Mouse (Mus musculus) midbrain, embryonic 11.5 days (tissue): Measurements from ENCODE around the gene Cxcl10. TPM values are rescaled to one million over a fixed set of nuclear protein-coding genes. Genes with fewer than 3 reads are reported as not detected.

Source experiments
- ATAC-seq: fragments of 200-750 bp; cut with Nextera tagmentation; 2 replicates; pipeline ENCODE4 v1.8.0; 2017; ENCODE audit warnings: moderate TSS enrichment, moderate library complexity; ENCODE audit not compliant: low FRiP score
- DNase-seq: peaks from one replicate; pipeline ENCODE4 v3.0.0; 2015; ENCODE audit warnings: low spot score; ENCODE audit errors: missing footprints
- H3K27ac ChIP-seq: fragments of 300-500 bp; sonication (generic); 2 replicates; pipeline ENCODE4 v1.5.1; 2014; ENCODE audit warnings: low read depth, low read length
- H3K27me3 ChIP-seq: fragments of 300-500 bp; sonication (generic); 2 replicates; pipeline ENCODE4 v1.6.1; 2014; ENCODE audit warnings: mild to moderate bottlenecking, low read length, moderate library complexity, mixed read lengths; ENCODE audit not compliant: control insufficient read depth, insufficient read depth
- H3K36me3 ChIP-seq: fragments of 300-500 bp; sonication (generic); 2 replicates; pipeline ENCODE4 v1.6.1; 2014; ENCODE audit warnings: mild to moderate bottlenecking, low read length, moderate library complexity, mixed read lengths; ENCODE audit not compliant: control insufficient read depth, insufficient read depth
- H3K4me1 ChIP-seq: fragments of 300-500 bp; sonication (generic); 2 replicates; pipeline ENCODE4 v1.6.1; 2014; ENCODE audit warnings: low read length; ENCODE audit not compliant: control insufficient read depth, insufficient read depth
- H3K4me2 ChIP-seq: fragments of 300-500 bp; sonication (generic); 2 replicates; pipeline ENCODE4 v1.6.1; 2014; ENCODE audit warnings: mild to moderate bottlenecking, moderate library complexity
- H3K4me3 ChIP-seq: fragments of 300-500 bp; sonication (generic); 2 replicates; pipeline ENCODE4 v1.5.1; 2014; ENCODE audit warnings: low read depth, low read length
- H3K9ac ChIP-seq: fragments of 300-500 bp; sonication (generic); 2 replicates; pipeline ENCODE4 v1.6.1; 2014; ENCODE audit warnings: low read length
- H3K9me3 ChIP-seq: fragments of 300-500 bp; sonication (generic); 2 replicates; pipeline ENCODE4 v1.6.1; 2016; ENCODE audit warnings: low read length; ENCODE audit not compliant: control insufficient read depth
- WGBS: fragments of 180-500 bp; shearing (Covaris S2); extraction: QIAGEN DNeasy Blood & Tissue Kit; methylation state at CpG from one replicate; pipeline ENCODE4 v1.1.7; 2014; 5-methylcytosine and 5-hydroxymethylcytosine counted together
- polyA plus RNA-seq: library from polyadenylated mRNA; unstranded; fragments of >200 nt; fragmentation: Nextera tagmentation; extraction: Ambion mirVana; gene quantifications from 2 replicates; pipeline ENCODE4 v1.2.1, GENCODE M21; 2014

Gene Cxcl10
- polyA plus RNA-seq = 0.33 and 0.54 TPM in 2 replicates

DNA sequence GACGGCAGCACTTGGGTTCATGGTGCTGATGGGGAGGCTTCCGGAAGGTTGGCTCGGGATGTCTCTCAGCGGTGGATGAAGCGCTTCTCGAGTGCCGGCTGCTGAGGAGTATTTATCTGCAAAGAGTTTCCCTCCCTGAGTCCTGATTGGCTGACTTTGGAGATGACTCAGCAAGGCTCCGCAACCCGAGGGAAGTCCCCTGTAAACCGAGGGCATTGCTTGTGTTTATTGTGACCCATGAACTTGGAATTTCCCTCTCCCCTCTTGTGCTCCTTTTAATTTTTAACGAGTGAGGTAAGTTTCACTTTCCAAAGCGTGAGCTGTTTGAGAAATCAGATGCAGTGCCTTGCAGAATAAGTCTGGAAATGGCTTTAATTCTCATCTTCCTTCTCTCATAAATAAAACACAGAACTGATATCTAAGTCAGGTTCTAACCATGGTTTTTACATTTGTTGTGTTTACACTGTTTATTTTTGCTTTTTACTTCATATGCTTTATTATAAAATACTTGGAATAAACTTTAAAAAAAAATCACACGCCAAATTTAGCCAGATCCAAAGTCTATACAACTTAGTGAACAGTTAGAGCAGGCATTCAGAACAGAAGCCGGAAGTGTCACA lies at the start of gene Cxcl10:
Gene Cxcl10, minus strand, starts transcription at position 96 of the 620 bp plus-strand sequence.
- Histone ChIP-seq H3K9ac (0 out of 2 replicates have a peak within 1 kb of the TSS, but pooled peaks have one; percentile 2), H3K4me2 (peak within 1 kb of the TSS; percentile 28), H3K27ac (no peak within 1 kb of the TSS), H3K36me3 (no peaks in the 10 kb centered on the region), H3K9me3 (no peaks in the 10 kb centered on the region), H3K4me1 (no peaks in the 10 kb centered on the region; the same call in 1 of the 2 replicates), H3K4me3 (no peak within 1 kb of the TSS), H3K27me3 (no peaks in the 10 kb centered on the region)
- DNase-seq (peak; percentile 87), ATAC-seq (peak; percentile 65)
- 30% methylated on average over 14 of the region's 14 CpGs for WGBS

DNA sequence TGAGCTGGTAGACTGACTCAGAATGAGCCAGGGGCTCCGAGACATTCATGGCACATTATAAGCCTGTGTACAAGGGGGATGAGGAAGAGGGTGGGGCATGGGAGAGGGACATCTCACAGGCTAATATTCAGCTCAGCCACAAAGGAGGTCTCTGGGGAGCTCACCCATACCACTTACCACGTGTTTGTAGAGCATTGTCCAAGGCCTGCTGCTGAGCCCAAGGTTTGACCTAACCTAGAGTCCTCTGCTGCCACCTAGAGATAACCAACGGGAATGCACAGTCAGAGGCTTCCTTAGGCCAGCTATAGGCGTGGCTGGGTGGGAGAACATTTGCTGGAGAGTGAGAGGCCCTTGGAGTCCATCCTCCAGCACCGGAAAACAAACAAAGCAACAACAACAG lies 49.5 kb upstream of the Cxcl10 start:
- Histone ChIP-seq H3K4me3 (no peak overlapping the region), H3K9me3 (no peaks in the 10 kb centered on the region), H3K36me3 (no peaks in the 10 kb centered on the region), H3K27ac (no peak overlapping the region), H3K9ac (no peak overlapping the region), H3K27me3 (peaks cover 4% of the 10 kb centered on the region; the same call in 1 of the 2 replicates), H3K4me2 (no peak overlapping the region), H3K4me1 (no peaks in the 10 kb centered on the region)
- ATAC-seq (peak; percentile 93), DNase-seq (peak; percentile 98)
- WGBS = 20% methylated on average over 5 of the region's 5 CpGs

DNA sequence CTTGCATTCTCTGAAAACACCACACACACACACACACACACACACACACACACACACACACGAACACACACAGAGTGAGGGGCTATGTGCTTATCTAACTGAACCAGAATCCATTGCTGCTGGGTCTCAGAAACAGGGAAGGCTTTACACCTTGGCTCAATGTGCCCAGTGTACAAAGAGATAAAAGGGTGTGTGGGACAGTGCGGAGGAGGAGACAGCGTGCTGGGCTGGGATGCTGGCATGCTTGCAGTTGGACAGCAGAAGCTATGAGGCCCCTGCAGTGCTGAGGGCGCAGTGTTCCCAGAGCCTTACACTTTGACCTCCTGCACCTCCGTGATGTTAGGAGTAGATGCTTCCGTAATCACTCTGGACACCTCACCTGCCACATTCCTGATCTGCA lies 47.8 kb upstream of the Cxcl10 start:
- Histone ChIP-seq H3K4me2 (no peak overlapping the region), H3K9ac (no peak overlapping the region), H3K4me3 (no peak overlapping the region), H3K27me3 (peaks cover 11% of the 10 kb centered on the region), H3K27ac (no peak overlapping the region), H3K4me1 (no peaks in the 10 kb centered on the region), H3K9me3 (no peaks in the 10 kb centered on the region), H3K36me3 (no peaks in the 10 kb centered on the region)
- WGBS = 86% methylated on average over 6 of the region's 6 CpGs
- no peak for ATAC-seq
- no peak for DNase-seq

DNA sequence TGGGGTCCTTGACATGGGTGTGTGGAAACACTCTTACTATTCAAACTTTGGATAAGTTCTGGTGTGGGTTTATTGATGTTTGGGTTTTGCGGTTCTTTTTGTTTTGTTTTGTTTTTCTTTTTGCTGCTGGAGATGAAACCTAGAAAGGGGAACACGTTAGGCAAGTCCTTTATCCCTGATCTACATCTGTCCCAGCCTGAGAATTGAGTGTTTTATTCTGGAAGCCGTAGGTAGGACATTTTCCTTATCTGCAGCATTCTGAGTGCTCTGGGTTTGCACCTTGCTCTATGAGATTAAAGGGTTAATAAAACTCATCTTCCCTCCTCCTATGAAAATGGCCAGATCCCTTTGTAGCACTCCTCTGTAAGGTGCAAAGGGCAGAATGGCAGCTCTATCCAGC lies 47.1 kb upstream of the Cxcl10 start:
- 81% methylated on average over 3 of the region's 3 CpGs for WGBS

DNA sequence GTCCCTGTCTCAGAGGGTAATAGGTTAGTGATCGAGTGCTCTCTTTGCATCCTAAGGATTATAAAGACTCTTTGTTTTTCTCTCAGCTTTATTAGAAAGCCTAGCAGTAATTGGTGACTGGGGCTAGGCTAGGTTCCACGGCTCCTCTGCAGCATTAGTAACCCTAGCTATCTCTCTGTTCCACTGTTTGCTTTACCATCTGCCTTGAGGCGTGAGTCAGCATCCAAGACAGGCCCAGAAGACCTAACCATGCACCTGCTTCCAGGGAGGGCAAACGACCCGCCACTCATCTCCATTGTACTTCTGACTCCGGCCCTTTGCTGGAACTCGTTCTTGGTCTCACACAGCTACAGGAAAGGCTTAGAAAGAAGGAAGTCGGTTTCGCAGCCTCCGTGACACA lies 45.2 kb upstream of the Cxcl10 start:
- 81% methylated on average over 10 of the region's 10 CpGs for WGBS
- ATAC-seq (no peak), DNase-seq (no peak)
- H3K4me2 ChIP-seq = no peak overlapping the region
- no peaks in the 10 kb centered on the region for H3K4me1 ChIP-seq
- H3K27me3 ChIP-seq = peaks cover 13% of the 10 kb centered on the region
- no peak overlapping the region for H3K4me3 ChIP-seq
- H3K36me3 ChIP-seq = no peaks in the 10 kb centered on the region
- H3K9me3 ChIP-seq = no peaks in the 10 kb centered on the region
- H3K9ac ChIP-seq = no peak overlapping the region
- no peak overlapping the region for H3K27ac ChIP-seq

More for the DNA sequence above, 47.1 kb upstream of the Cxcl10 start:
- Histone ChIP-seq H3K27me3 (peaks cover 11% of the 10 kb centered on the region), H3K9ac (no peak overlapping the region), H3K36me3 (no peaks in the 10 kb centered on the region), H3K4me3 (no peak overlapping the region), H3K4me1 (no peaks in the 10 kb centered on the region), H3K27ac (no peak overlapping the region), H3K9me3 (no peaks in the 10 kb centered on the region), H3K4me2 (no peak overlapping the region)
- ATAC-seq (no peak), DNase-seq (no peak)

DNA sequence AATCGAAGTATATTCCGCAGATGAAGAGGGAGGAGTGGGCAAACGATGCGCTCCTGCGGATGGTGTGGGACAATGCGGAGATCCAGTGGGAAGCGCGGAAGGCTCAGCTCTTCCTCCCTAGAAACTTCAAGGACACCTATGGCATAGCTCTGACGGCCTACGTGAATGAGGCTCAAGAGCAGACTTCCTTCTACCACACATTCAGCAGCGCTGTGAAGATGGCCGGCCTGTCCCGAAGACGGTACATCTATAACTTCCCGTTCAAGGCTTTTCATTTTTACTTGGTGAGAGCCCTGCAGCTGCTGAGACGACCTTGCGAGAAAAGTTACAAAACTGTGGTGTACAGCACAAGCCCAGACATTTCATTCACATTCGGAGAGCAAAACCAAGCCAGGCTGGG lies 43.9 kb upstream of the Cxcl10 start:
- H3K9me3 ChIP-seq = no peaks in the 10 kb centered on the region
- H3K36me3 ChIP-seq = no peaks in the 10 kb centered on the region
- no peak overlapping the region for H3K27ac ChIP-seq
- H3K4me3 ChIP-seq = peak overlapping the region; percentile 17
- H3K4me1 ChIP-seq = no peaks in the 10 kb centered on the region
- peaks cover 13% of the 10 kb centered on the region for H3K27me3 ChIP-seq
- WGBS = 50% methylated on average over 18 of the region's 18 CpGs
- H3K9ac ChIP-seq = no peak overlapping the region
- DNase-seq (no peak), ATAC-seq (no peak)
- H3K4me2 ChIP-seq = peak overlapping the region; percentile 27

DNA sequence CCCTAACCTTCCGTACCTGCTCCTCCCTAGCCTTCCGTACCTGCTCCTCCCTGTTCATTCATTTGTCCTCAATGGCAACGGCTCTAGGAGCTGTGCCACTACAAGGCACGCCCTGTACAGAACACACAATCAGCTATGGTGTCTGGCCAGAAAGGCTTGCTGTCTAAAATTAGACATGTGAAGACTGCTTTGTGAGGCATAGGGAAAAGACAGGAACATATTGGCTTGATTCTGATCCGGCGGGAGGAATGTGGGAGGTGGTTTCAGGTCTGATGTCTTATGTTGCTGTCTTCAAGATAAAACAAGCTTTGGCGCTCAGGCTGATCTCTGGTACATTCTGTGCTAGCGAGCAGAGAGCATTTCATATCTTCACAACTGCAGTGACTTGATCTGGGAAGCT lies 41.9 kb upstream of the Cxcl10 start:
- Histone ChIP-seq H3K27me3 (peaks cover 13% of the 10 kb centered on the region), H3K4me2 (no peak overlapping the region), H3K9me3 (no peaks in the 10 kb centered on the region), H3K36me3 (no peaks in the 10 kb centered on the region), H3K27ac (no peak overlapping the region), H3K9ac (no peak overlapping the region), H3K4me3 (no peak overlapping the region), H3K4me1 (no peaks in the 10 kb centered on the region)
- 87% methylated on average over 8 of the region's 8 CpGs for WGBS
- no peak for ATAC-seq
- no peak for DNase-seq

DNA sequence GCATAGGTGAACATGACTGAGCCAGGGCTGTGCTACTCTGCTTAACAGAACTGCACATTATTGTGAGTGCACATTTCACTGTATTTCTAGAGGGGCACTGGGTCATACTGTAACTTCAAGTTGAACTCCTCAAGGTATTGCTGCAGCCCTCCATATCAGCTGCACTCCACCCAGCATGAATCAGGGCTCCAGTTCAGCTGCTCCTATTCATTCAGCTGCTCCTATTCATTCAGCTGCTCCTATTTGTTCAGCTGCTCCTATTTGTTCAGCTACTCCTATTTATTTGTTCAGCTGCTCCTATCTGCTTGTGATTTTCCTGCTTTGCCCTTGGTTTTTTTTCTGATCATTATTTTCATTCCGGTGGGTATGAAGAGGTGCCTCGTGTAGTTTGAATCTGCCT lies 41.3 kb upstream of the Cxcl10 start:
- ATAC-seq (no peak), DNase-seq (no peak)
- Histone ChIP-seq H3K4me3 (no peak overlapping the region), H3K27ac (no peak overlapping the region), H3K9ac (no peak overlapping the region), H3K4me1 (no peaks in the 10 kb centered on the region), H3K9me3 (no peaks in the 10 kb centered on the region), H3K4me2 (no peak overlapping the region), H3K36me3 (no peaks in the 10 kb centered on the region), H3K27me3 (peaks cover 13% of the 10 kb centered on the region)
- 71% methylated on average over 2 of the region's 2 CpGs for WGBS

DNA sequence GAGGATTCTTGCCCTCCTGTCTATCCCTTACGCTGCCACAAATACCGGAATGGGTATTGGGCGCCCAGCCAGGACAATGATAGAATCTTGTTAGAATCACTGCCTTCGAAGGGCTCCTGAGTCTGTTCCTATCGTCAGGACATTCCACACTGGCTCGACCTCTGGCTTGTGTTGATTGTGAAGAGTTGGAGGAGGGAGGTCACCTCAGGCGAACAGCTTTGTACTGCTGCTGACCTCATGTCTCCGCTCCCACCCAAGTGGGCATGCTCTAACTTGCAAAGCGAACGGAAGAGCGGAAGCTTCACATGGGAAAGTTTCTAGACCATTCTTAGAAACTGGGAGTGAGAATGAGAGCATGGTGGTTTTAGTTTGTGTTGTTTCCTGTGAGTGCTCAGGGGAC lies 38.7 kb upstream of the Cxcl10 start:
- DNase-seq = peak; percentile 39
- no peak overlapping the region for H3K4me3 ChIP-seq
- H3K36me3 ChIP-seq = no peaks in the 10 kb centered on the region
- no peak for ATAC-seq
- no peak overlapping the region for H3K4me2 ChIP-seq
- H3K27ac ChIP-seq = no peak overlapping the region
- no peak overlapping the region for H3K9ac ChIP-seq
- H3K9me3 ChIP-seq = no peaks in the 10 kb centered on the region
- 82% methylated on average over 11 of the region's 11 CpGs for WGBS
- H3K4me1 ChIP-seq = no peaks in the 10 kb centered on the region
- peaks cover 5% of the 10 kb centered on the region for H3K27me3 ChIP-seq
